Mouse (Mus musculus) WW6 (cell line): ENCODE data around the gene Fam129b.

Experiments
- DNase-seq: peaks from one replicate; pipeline ENCODE4 v3.0.0-alpha.2; 2013; ENCODE audit warnings: low read depth, low spot score

Gene Fam129b

DNA sequence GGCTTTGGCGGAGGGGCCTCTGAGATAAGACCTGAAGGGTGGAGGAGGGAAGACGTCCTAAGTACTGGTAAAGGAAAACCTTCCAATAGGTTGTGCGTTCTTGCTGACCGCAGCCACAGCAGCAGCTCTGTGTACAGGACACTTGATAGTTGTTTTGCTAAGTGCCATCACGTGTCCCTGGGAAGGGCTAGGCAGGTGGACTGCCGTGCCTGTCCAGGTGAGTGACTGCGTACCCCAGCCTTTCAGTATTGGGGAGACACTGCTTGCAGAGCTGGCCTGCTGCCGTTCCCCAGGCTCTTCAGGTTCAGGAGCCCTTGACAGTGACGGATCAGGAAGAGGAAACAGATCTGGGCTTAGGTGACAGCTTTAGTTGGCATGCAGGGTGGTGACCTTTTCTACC, 15.4 kb downstream of the Fam129b start:
- no peak for DNase-seq

DNA sequence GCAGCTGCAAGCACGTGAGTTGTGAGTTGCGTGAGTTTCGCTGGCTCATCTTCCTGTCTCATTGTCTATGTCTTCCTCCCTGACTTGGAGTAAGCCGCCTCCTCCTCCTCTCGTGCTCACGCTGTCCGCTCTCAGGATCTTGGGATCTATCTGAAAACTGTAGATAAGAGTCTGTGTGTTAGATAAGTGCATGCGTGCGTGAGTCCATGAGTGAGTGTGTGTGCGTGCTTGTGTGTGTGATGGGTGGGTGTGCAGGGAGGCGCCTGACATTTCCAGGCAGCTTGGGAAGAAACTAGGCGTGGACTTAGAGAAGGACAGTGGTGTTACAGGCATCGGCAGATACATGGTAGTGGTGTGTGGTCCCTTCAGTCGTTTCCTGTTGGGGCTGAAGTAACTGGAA, 16.6 kb downstream of the Fam129b start:
- DNase-seq, result no peak

DNA sequence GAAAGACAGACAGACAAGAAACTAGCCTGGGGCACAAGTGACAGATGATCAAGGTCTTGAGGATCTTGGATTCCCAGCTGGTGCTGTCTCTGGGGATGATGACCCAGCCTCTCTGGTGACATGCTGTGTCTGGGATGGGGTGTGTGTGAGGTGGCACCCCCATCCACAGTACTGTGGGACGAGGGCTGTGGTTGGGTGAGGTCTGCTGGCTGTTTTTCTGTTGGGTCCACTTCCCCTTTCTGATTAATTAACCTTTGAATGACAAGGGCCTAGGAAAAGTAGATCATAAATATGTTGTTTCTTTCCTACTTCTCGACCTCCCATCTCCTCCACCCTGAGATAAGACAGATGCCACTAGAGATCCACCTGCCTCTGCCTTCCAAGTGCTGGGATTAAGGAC, 18.2 kb downstream of the Fam129b start:
- no peak for DNase-seq

DNA sequence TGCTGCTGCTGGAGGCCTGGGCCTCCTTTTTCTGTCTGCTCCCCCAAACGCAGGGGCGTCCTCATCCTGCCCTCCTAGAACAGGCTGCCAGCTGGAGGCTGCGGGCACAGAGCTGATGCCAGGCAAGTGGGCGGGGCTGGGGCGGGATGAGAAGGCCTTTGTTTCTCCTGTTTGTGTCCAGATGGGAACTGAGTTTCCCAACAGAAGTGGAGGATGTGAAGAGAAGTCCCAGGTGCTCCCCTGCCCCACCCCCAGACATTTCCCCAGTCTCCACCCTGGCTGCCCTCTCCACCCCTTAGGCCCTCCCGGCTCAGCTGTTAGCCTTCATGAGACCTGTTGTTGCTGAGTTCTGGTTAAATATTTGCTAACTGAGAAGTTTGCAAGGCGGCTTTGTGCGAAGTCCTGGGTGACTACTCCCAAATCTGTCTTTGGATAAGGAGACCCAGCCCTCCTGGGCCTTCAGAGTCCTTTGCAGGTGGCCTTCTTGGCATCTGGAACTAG, 19.7 kb downstream of the Fam129b start:
- no peak for DNase-seq

DNA sequence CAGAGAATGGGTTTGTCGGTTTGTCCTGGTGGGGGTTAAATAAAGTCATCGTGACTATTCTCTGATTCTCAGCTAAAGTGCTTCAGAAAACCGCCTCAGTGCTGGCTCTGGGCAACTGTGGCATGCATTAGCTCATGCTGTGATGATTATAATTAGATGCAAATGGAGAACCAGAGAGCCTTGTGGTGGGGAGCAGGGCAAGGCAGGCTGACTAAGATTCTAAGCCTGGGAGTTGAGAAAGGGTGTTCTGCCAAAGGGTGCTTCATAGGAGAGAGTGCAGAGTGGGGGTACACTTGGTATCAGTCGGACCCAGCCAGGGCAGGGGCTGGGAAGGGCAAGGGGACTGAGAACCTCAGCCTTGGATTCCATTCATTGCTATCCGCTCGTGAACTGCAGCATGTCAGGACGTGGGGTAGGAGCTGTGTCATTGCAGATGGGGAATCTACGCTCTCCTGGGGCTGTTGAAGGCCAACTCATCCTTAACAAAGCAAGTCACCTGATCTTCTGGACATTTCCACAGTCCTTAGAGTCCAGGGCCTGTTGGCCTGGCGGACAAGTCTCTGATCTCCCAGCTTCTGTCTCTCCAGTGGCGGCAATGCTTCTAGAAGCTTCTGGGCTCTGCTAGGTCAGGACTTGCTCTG, 20.7 kb downstream of the Fam129b start:
- DNase-seq, result no peak

DNA sequence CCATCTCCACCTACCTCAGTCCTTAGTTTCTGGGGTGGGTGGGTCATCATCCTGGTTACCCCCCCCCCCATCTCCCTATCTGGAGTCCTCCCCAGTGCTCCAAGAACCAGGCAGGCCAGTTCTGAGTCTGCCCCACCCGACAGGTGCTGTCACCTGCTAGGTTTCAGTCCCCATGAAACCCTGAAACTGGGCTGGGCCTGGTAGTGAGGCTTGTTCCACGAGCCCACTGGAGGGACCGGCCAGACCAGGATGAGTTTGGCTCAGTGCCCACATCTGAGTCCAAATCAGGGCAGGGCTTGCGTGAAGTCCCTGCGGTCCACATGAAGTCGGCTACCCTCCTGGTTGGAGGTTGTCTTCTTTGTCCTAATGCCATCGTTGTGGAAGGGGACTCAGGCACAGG, 23.1 kb downstream of the Fam129b start:
- no peak for DNase-seq

DNA sequence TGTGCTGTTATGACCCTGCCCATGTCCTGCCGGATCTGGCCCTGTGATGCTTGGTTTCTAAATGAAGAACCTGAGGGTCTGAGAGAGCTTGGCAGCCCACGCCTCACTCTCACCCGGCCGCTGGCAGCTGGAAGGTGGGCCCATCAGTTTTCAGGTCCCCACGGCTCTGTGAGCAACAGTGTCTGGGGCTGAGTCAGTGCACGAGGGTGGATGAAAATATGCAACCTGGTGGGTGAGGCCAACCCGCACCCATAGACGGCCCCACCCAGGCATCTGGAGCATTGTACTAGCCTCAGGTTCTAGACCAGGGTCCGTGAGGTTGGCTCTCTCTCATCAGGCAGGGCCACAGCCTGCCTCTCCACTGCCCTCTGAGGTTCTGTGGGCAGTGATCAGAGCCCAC, 26.2 kb downstream of the Fam129b start:
- no peak for DNase-seq

DNA sequence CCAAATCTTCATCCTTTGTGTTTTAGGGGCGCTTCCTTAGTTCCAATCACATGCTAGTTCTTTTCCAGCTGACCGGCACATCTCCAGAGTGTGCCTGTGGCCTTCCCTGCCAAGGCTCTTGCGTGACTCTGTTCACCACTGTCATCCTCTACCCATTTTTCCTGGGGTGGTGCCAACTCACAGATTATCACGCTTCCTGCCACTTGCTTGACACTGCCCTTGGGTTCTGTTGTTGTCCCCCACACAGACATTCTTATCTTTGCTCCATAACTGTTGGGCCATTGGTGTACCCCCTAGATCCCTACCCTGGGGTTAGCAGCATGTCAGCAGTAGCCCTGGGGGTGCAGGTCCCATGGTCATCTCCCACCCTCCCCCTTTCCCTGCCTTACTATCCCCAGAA, 27.6 kb downstream of the Fam129b start:
- DNase-seq, result no peak

DNA sequence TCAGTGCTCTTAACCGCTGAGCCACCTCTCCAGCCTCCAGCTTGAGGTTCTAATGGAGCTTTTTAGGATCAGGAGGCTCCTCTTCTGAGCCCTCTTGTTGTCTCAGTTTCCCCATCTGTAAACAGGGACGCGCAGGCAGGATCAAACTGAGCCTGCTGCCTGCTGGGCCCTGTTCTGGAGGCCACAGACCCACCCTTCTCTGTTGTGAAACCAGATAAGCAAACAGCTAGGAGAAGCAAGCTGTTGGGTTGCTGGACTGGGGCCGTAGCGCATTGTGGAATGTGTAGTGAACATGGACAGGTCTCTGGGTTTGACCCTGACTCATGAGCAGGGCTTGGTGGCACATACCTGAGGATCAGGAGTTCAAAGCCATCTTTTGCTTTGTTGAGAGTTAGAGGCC, 28.7 kb downstream of the Fam129b start:
- no peak for DNase-seq

DNA sequence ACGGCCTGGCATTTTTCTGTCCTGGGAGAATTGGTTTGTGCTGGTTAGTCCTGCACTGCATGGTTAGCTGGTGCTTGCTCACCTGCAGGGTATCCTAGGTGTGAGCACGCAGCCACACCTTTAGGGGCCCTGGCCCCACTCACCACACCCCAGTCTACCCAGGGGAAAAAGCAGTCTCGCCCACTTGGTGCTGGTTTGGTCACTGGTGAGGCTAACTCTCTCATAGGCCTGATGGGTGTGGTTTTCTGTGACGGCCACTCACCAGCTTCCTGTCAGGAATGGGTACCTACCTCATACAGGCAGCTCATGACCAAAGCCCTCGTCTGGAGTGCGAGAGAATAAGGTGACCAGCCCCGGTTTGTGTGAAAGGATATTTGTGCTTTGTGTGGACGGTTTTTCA, 29.4 kb downstream of the Fam129b start:
- DNase-seq, result no peak

DNA sequence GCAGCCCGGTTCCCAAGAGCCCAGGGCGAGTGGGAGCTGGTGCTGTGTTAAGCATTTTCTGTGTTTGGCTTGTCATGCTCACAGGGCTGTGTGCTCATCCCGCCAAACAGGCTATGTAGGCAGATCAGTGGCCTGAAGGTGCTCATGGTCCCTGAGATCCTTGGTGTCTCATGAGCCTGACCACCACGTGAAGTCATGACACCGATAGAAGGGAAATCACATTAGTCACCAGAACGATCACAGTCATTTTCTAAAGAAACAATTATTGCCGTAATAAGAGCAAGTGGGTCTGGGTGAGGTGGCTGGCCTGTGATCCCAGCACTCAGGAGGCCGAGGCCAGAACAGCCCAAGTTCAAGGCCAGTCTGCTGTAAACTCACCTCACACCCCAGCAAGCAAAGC, 31.5 kb downstream of the Fam129b start:
- no peak for DNase-seq

DNA sequence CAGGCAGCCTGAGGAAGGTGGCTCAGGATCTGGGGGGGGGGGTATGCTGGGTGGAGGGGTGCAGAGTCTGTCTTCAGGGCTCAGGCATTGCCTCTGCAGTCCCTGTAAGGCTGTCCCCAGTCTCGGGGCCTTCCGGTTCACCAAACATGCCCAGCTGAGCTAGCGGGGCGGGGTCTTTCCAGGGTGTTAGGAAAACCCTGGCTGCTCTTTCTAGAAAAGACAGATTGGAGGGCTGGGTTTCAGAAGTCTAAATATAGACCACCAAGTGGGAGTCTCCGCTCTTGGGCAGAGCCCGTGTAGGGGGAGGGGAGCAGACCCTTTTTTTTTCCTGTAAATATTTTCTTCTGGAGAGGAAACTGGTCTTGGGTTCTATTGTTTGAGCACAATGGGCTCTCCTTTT, 32.4 kb downstream of the Fam129b start:
- peak; percentile 39 for DNase-seq

DNA sequence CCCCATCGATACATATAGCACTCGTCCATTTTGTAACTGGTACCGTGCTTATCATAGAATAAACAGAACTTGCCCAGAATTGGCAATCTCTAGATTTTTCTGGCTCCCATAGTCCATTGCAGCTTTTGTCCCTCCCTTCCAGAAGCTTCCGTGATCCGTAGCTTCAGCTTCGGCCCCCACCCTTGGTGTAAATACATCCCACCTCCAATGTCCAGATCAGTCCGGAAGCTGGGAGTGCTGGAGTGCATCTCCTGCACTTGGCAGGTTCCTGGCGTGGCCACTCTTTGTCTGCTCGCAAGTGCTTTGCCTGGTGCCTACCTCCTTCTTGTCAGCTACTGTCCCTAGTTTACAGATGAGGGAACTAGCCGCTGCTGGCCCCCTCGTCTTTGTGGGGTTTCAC, 32.9 kb downstream of the Fam129b start:
- no peak for DNase-seq

DNA sequence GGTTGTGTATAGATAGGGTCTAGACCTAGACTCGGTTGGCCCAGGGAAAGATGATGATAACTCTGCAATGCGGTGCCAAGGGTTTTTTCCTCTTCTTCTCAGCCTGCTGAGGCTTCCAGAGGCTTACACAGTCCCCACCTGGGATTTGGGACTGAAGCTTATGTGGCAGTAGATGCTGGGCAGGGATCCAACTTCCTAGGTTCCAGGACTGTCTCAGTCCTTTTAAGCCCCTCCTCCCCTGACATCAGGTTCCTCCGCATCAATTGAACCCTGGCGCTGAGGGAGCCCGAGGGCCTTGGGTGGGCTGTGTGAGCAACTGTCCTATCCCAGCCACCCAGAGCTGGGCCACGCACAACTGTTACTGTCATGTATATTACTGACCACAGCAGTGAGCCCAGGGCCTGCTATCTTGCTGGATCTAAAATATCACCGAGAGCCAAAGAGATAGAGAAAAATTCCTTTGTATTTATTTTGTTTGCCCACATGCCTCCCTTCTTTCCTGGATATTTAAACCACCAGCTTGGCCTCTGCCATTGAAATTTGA, 35.8 kb downstream of the Fam129b start:
- no peak for DNase-seq

DNA sequence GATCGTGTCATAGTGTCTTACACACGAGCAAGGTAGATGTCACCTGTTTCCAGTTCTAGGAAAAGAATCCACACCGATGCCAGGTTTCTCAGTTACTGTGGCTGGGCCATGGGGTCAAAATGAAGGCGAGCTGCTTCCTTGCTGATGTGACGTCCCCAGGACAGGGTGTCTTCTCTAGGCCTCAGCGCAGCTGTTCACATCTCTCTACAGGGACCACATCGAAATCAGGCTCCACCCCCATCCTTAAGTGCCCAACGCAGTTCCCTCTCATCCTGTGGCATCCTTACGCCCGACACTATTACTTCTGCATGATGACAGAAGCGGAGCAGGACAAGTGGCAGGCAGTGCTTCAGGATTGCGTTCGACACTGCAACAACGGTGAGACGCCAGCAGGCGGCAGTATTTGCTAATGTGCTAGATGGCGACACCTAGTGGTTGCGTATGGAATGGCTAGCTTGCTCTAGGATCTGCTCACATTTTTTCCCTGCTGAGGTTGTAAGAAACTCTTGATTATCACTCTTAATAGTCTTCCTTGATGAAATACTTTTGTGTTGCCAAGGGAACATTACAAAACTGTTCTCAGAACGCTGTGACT, 36.4 kb downstream of the Fam129b start:
- peak; percentile 71 for DNase-seq

DNA sequence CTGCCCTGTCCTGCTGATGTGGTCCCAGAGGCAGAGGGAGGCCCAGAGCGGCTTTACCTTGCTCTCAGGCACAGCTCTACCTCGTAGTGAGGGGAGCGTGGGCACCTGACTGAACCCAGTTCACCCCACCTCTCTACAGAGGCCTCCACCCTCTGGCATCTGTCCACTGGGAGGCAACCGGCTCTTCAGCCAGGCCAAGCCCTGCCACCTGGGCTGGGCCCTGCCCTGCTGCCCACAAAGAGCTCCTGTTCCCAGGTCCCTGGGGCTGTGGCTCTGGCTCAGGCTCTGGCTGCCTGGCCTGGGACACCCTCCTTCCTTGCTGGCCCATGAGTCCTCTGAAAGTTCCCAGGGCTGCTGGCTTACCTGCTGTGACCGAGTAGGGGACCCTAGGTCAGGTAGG, 38.4 kb downstream of the Fam129b start:
- no peak for DNase-seq

DNA sequence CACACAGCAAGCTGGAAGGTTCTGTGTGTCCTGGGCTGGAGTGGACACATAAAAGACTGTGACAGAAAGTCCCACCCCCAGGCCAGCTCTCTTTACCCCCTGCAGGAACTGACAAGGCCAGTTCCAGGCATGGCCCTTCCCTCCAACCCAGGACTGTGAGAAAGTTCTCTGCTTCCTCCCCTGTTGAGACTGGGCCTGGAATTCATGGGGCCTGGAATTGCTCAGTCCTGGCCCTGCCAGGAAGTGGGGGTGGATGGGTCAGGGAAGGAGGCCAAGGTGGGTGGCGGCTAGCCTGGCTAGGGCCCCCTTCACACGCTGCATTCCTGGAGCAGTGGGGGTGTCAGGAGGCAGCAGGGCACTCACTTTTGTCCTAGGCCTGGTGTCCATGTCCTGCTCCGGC, 39.0 kb downstream of the Fam129b start:
- no peak for DNase-seq

DNA sequence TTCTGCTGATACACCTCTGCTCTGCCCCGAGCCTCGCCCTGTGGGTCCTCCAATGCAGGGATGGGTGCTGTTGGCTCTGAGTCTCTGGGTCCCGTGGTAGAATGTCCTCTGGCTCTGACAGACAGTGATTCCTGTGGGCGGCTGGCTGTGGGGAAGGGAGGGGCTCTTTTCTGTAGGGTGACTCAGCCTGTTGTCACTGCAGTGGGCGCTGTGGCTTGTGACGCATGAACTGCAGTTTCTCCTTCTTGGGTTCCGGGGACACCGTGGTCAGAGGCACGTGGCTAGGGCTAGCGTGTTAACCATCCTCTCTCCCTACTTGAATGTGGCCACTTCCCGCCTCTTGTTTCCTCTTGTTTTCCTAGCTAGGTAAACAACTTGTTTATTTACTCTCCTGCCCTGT, 41.6 kb downstream of the Fam129b start:
- no peak for DNase-seq

DNA sequence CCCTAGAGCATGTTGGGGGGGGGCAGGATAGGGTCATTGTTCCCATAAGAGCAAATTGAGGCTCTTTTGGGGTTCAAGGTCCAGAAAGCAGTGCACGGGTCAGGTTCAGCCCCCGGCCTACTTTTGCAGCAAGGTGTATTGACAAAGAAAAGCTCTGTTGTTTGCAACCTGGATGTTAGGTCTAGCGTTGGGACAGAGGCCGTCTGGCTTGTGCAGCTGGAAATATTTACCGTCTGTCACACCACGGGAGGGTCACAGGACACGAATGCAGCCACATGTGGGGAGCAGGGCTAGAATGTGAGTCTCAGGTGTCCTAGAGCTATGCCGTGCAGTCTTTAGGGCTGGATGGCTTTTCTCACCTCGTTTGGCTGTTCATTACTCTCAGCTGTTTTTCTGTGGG, 42.5 kb downstream of the Fam129b start:
- no peak for DNase-seq

DNA sequence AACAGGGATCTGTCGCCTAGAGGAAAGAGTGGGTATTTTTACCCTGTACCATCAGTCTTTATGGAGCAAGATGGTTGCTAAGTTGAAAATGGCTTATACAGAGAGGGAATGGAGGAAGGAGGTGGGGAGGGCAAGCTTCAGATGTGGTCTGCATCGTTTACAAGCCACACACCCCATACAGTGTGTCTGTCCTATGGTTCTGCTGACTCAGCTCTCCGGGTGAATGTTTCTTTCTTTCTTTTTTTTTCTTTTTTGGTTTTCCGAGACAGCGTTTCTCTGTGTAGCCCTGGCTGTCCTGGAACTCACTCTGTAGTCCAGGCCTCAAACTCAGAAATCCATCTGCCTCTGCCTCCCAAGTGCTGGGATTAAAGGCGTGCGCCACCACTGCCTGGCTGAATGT, 45.3 kb downstream of the Fam129b start:
- no peak for DNase-seq

DNA sequence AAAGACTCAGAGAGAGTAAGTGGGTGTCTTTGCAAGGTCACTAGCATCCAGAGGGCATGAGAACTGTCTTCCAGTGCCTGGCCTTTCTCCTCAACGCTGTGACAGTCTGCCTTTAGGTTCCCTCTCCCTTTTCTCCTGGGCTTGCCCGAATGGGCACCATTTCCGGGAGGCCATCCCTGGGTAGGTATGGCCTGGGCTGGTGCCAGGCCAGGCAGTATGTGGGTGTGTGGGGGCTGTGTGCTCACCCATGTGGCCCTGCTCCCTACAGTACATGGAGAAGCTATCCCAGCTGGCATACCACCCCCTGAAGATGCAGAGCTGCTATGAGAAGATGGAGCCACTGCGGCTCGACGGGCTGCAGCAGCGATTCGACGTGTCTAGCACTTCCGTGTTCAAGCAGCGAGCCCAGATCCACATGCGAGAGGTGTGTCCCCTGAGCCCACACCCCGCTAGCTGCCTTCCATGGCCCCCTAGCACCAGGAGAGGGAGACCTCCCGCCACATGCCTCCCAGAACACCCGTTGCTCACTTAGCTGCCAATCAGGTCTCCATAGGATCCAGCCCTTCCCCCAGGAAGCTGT, 46.0 kb downstream of the Fam129b start:
- no peak for DNase-seq

DNA sequence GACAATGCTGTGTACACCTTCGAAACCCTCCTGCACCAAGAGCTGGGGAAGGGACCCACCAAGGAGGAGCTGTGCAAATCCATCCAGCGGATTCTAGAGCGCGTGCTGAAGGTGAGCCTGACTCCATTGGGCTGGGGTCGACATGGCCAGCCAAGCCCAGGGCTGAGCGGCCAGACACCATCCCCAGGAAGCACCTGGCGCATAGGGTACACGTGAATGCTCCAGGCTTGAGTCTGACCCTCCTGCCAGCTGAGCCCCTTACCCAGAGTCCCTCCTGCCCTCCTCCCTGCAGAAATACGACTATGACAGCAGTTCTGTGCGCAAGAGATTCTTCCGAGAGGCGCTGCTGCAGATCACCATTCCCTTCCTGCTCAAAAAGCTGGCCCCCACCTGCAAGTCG, 46.6 kb downstream of the Fam129b start:
- no peak for DNase-seq
